Mouse (Mus musculus) adrenal gland, adult (tissue): ENCODE data around the gene Rcsd1.

Experiments used
- DNase-seq, 2 experiments: peaks; one replicate each; pipeline ENCODE4 v3.0.0; 2022 to 2023; ENCODE audit warnings: low spot score in 1 of 2; ENCODE audit not compliant: inconsistent age in 2 of 2

Rcsd1 gene

GRCm38 (mm10) chr1:165633345-165633744, 76.2 kb downstream of the Rcsd1 start:
- peak in 1 of 2 experiments; percentile 59 for DNase-seq

- DNase-seq: no peak
Measured at GRCm38 (mm10) chr1:165631136-165631535, 78.4 kb downstream of the Rcsd1 start.

- DNase-seq: no peak
Measured at GRCm38 (mm10) chr1:165629975-165630374, 79.6 kb downstream of the Rcsd1 start.

GRCm38 (mm10) chr1:165628603-165629002, 81.0 kb downstream of the Rcsd1 start:
- DNase-seq: no peak

- DNase-seq: peak in 1 of 2 experiments; percentile 38
Measured at GRCm38 (mm10) chr1:165625896-165626295, 83.7 kb downstream of the Rcsd1 start.

GRCm38 (mm10) chr1:165625058-165625457, 84.5 kb downstream of the Rcsd1 start:
- no peak for DNase-seq

- DNase-seq: peak in 1 of 2 experiments; percentile 56
Measured at GRCm38 (mm10) chr1:165618201-165618624, 91.3 kb downstream of the Rcsd1 start.

GRCm38 (mm10) chr1:165617166-165617891, 92.2 kb downstream of the Rcsd1 start:
- peak; percentile 52 to 84 for DNase-seq

GRCm38 (mm10) chr1:165616652-165617051, 92.9 kb downstream of the Rcsd1 start:
- no peak for DNase-seq

GRCm38 (mm10) chr1:165614793-165615192, 94.8 kb downstream of the Rcsd1 start:
- DNase-seq: no peak

GRCm38 (mm10) chr1:165613926-165614325, 95.6 kb downstream of the Rcsd1 start:
- no peak for DNase-seq

GRCm38 (mm10) chr1:165612714-165613113, 96.8 kb downstream of the Rcsd1 start:
- no peak for DNase-seq

- DNase-seq: no peak
Measured at GRCm38 (mm10) chr1:165610321-165610999, 99.1 kb downstream of the Rcsd1 start.

GRCm38 (mm10) chr1:165609495-165610320, 99.8 kb downstream of the Rcsd1 start:
- no peak for DNase-seq

GRCm38 (mm10) chr1:165608904-165609303, 100.7 kb downstream of the Rcsd1 start:
- DNase-seq: no peak

GRCm38 (mm10) chr1:165605774-165606173, 103.8 kb downstream of the Rcsd1 start:
- DNase-seq: no peak

- DNase-seq: no peak
Measured at GRCm38 (mm10) chr1:165605108-165605507, 104.4 kb downstream of the Rcsd1 start.

- no peak for DNase-seq
Measured at GRCm38 (mm10) chr1:165604203-165604602, 105.4 kb downstream of the Rcsd1 start.

GRCm38 (mm10) chr1:165603218-165603617, 106.3 kb downstream of the Rcsd1 start:
- DNase-seq: no peak

- DNase-seq: no peak
Measured at GRCm38 (mm10) chr1:165601775-165602280, 107.7 kb downstream of the Rcsd1 start.
